Mouse (Mus musculus): Measurements from ENCODE around the gene Usp4. TPM values are rescaled to one million over a fixed set of nuclear protein-coding genes. Genes with fewer than 3 reads are reported as not detected.
A peak's percentile ranks its signal among the peaks of the same experiment; 100 is the strongest.

The Usp4 gene
- polyA plus RNA-seq, 1 experiment from 2014 or later = 128 TPM

DNA sequence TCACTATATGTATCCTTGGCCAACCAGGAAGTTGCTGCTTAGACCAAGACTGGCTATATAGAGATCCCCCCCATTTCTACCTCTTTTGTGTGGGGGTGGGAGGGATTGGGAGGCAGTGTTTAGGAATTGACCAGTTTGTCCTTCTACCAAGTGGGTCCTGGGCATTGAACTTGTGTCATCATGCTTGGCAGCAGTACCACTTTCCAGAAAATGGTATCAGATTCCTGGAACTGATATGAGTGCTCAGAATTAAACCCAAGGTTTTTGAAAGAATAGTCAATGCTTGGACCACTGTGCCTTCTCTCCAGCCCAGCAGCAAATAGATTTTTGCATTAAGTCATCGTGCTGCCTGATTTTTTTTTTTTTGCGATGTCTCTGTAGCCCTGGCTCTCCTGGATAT is 21.8 kb upstream of the Usp4 start:
- Histone ChIP-seq H3K36me3 (peaks cover 88% of the 10 kb centered on the region), H3K4me1 (replicated peaks) (no peaks in the 10 kb centered on the region), H3K4me3 (no peak overlapping the region), H3K9me3 (no peaks in the 10 kb centered on the region), H3K27ac (no peak overlapping the region), H3K27me3 (ENCODE audit: insufficient read depth, poor library complexity, severe bottlenecking) (no peaks in the 10 kb centered on the region)
- WGBS = 96% methylated on average over 2 of the region's 2 CpGs
- DNase-seq (ENCODE audit: low spot score) = no peak

DNA sequence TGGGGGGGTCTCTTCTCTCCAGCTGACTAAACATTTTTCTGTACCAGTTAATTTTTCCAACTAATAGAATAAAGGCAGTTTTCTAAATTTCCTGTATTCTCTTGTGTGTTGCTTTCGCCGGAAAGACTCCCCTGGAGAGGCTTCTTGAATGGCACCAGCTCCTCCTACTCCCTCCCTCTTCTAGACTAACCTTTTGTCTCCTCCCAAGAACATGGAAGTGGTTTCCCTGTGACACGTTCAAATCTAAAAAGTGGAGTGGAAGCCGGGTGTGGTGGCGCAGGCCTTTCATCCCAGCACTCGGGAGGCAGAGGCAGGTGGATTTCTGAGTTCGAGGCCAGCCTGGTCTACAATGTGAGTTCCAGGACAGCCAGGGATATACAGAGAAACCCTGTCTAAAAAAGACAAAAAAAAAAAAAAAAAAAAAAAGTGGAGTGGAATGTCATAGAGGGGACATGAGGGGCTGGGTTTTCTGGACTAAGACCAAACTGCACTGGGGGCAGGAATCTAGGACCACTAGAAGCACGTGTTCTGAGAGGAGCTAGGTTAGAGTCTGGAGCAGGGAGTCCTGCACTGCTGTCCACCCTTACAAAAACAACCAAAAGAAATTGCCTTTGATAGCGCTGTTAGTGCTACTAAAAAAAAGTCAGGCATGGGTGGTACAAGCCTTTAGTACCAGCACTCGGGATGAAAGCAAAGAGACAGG is 9.7 kb upstream of the Usp4 start:
- WGBS = 69% methylated on average over 10 of the region's 10 CpGs
- no peak for DNase-seq (ENCODE audit: low spot score)

DNA sequence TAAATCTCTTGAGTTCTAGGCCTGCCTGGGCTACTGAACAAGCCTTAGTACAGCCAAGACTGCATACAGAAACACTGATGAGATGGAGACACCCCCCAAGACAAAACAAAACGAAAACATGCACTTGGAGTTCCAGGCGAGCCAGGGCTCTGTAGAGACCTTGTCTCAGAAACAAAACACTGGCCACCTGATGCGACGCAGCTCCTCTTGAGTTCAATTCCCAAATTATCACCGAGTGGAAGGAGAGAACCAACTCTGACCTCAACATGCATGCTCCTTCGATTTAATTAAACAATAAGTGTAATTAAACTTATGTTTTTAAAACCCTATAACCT is 9.1 kb upstream of the Usp4 start:
- peak; percentile 24 for DNase-seq (ENCODE audit: low spot score)
- peaks cover 30% of the 10 kb centered on the region for H3K4me1 ChIP-seq (replicated peaks)
- H3K36me3 ChIP-seq = peaks cover 51% of the 10 kb centered on the region
- no peaks in the 10 kb centered on the region for H3K9me3 ChIP-seq
- H3K4me3 ChIP-seq = peak overlapping the region; percentile 86
- no peaks in the 10 kb centered on the region for H3K27me3 ChIP-seq (ENCODE audit: insufficient read depth, poor library complexity, severe bottlenecking)
- 34% methylated on average over 6 of the region's 6 CpGs for WGBS
- peak overlapping the region; percentile 94 for H3K27ac ChIP-seq

More for the DNA sequence above, 9.7 kb upstream of the Usp4 start:
- Histone ChIP-seq H3K27me3 (ENCODE audit: insufficient read depth, poor library complexity, severe bottlenecking) (no peaks in the 10 kb centered on the region), H3K4me3 (peak overlapping the region; percentile 86), H3K36me3 (peaks cover 56% of the 10 kb centered on the region), H3K27ac (peak overlapping the region; percentile 94), H3K9me3 (no peaks in the 10 kb centered on the region), H3K4me1 (replicated peaks) (peaks cover 30% of the 10 kb centered on the region)

DNA sequence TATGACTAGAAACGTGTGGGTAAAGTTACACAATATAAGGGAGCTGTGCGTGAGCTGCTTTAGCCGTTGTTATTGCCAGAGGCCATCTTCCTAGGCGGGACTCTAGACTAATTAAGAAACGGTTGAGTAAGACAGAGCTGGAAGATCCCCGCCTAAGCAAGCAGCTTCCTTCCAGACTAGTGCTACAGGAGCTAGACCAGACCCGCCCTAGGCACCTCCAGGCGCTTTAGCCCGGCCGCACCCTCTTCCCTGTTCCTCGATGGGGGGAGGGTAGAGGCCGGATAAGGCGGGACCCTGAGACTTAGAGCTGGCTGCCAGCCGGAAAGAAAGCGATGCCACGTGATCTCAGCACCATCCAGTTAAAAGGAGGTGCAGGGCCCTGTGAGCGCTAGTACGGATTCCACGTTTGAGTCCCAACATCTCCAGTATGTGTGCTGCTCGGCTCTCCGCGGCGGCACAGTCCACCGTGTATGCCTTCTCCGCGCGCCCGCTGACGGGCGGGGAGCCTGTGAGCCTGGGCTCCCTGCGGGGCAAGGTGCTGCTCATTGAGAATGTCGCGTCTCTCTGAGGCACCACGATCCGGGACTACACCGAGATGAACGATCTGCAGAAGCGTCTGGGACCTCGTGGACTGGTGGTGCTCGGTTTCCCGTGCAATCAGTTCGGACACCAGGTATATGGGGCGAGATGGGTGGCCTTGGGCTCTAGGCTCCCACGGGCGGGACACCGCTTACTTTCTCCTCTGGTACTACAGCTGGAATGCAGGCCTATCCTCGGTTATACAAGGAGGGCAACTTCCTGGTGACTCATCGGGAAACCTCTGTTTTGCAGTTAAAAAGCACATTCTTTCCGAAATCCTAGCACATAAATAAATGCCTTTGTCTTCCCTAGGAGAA is 8.5 kb upstream of the Usp4 start, which contains the start of gene Gpx1:
Gene Gpx1, plus strand, starts transcription at position 18 of the 896 bp plus-strand sequence.
- H3K27ac ChIP-seq = peak within 1 kb of the TSS; percentile 94
- under 1% methylated on average over 49 of the region's 49 CpGs for WGBS
- H3K4me1 ChIP-seq (replicated peaks) = peaks cover 30% of the 10 kb centered on the region
- DNase-seq (ENCODE audit: low spot score) = peak; percentile 92
- peaks cover 44% of the 10 kb centered on the region for H3K36me3 ChIP-seq
- peak within 1 kb of the TSS; percentile 86 for H3K4me3 ChIP-seq
- H3K27me3 ChIP-seq (ENCODE audit: insufficient read depth, poor library complexity, severe bottlenecking) = no peaks in the 10 kb centered on the region
- no peaks in the 10 kb centered on the region for H3K9me3 ChIP-seq

DNA sequence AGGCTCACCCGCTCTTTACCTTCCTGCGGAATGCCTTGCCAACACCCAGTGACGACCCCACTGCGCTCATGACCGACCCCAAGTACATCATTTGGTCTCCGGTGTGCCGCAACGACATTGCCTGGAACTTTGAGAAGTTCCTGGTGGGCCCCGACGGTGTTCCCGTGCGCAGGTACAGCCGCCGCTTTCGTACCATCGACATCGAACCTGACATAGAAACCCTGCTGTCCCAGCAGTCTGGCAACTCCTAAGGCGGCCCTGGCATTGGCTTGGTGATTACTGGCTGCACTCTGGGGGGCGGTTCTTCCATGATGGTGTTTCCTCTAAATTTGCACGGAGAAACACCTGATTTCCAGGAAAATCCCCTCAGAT is 7.8 kb upstream of the Usp4 start:
- Histone ChIP-seq H3K27ac (peak overlapping the region; percentile 94), H3K9me3 (no peaks in the 10 kb centered on the region), H3K4me3 (peak overlapping the region; percentile 86), H3K36me3 (peaks cover 37% of the 10 kb centered on the region), H3K4me1 (replicated peaks) (peaks cover 30% of the 10 kb centered on the region), H3K27me3 (ENCODE audit: insufficient read depth, poor library complexity, severe bottlenecking) (no peaks in the 10 kb centered on the region)
- 20% methylated on average over 20 of the region's 20 CpGs for WGBS
- DNase-seq (ENCODE audit: low spot score) = no peak

DNA sequence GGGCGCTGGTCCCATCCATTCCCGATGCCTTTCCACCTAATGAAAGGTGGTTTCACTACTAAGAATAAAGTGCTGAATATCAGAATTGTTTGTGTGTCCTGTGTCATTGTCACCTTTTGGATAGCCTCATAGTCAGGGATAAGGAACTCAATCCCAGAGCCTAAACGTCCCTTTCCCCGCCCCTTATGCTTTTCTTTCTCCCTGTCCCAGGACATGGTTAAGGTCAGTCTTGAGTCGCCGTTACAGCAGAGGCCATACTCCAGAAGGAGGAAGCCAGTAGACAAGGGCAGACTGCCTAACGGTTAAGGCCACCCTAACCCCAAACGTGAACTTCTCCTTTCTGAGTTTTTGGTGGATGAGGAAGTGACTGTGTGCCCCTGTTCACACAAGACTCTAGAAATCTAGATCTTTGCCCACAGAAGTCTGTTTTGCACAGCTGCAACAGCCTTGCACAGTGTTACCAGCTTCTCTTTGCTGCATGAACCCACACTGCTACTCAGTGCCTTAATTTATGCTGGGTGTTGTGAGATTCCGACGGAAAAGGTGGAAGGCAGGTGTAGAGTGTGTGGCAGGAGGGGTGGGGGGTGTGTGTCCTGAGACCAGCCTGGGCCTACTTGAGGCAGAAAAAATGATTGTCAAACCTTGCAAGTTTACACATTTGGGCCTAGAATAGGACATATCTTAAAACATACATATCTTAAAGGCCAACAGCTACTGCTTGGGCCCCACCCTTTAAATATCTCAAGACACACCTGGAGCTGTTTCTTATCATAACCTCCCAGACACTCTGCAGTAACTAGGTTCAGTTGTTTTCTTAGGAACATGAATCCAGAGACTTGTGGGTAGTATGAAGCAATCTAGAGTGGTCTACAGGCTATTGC is 7.2 kb upstream of the Usp4 start:
- DNase-seq (ENCODE audit: low spot score) = no peak
- Histone ChIP-seq H3K36me3 (peaks cover 31% of the 10 kb centered on the region), H3K27me3 (ENCODE audit: insufficient read depth, poor library complexity, severe bottlenecking) (no peaks in the 10 kb centered on the region), H3K27ac (peak overlapping the region; percentile 94), H3K4me1 (replicated peaks) (peaks cover 30% of the 10 kb centered on the region), H3K4me3 (peak overlapping the region; percentile 86), H3K9me3 (no peaks in the 10 kb centered on the region)
- 66% methylated on average over 10 of the region's 10 CpGs for WGBS

DNA sequence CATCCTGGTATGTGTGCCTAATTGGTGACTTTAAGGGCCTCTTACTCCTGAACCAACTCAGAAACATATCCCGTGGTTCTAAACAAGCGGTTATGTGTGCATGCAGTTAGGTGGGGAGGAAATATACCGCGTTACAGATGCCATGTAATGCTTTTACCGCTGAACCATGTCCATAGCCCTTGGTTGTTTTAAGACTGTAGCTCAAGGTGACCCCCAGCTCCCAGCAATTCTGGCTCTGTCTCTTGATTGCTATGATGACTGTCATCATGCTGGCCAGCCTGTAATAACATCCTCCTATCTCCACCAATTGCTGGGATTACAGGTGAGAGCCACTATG is 6.5 kb upstream of the Usp4 start:
- Histone ChIP-seq H3K4me3 (no peak overlapping the region), H3K27ac (0 out of 2 replicates have a peak overlapping the region, but pooled peaks have one; percentile 30), H3K4me1 (replicated peaks) (peaks cover 30% of the 10 kb centered on the region), H3K27me3 (ENCODE audit: insufficient read depth, poor library complexity, severe bottlenecking) (no peaks in the 10 kb centered on the region), H3K36me3 (peaks cover 25% of the 10 kb centered on the region), H3K9me3 (no peaks in the 10 kb centered on the region)
- DNase-seq (ENCODE audit: low spot score) = no peak
- WGBS = 92% methylated on average over 5 of the region's 5 CpGs

DNA sequence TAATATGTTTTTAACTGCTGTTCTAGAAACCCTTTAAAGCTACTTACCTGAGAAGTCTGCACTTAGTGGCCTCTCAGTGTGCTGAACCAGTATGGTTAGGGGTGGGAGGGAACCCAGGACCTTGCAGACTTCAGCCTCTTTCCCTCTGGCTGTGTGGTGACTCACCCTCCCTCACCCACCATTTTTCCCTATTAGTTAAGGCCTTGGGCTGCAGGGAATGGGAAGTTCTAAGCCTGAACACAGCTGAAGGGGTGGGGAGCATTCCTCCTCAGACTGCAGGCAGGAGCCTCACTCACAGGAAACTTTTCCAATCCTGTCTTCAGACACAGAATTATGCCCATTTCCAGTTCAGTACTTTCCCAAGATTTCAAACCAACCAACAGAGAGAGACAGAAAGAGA is 5.9 kb upstream of the Usp4 start:
- peaks cover 33% of the 10 kb centered on the region for H3K4me1 ChIP-seq (replicated peaks)
- peak overlapping the region; percentile 12; the same call in 1 of the 2 replicates for H3K27ac ChIP-seq
- no peaks in the 10 kb centered on the region for H3K27me3 ChIP-seq (ENCODE audit: insufficient read depth, poor library complexity, severe bottlenecking)
- no peak overlapping the region for H3K4me3 ChIP-seq
- H3K36me3 ChIP-seq = peaks cover 19% of the 10 kb centered on the region
- H3K9me3 ChIP-seq = no peaks in the 10 kb centered on the region
- DNase-seq (ENCODE audit: low spot score) = no peak

DNA sequence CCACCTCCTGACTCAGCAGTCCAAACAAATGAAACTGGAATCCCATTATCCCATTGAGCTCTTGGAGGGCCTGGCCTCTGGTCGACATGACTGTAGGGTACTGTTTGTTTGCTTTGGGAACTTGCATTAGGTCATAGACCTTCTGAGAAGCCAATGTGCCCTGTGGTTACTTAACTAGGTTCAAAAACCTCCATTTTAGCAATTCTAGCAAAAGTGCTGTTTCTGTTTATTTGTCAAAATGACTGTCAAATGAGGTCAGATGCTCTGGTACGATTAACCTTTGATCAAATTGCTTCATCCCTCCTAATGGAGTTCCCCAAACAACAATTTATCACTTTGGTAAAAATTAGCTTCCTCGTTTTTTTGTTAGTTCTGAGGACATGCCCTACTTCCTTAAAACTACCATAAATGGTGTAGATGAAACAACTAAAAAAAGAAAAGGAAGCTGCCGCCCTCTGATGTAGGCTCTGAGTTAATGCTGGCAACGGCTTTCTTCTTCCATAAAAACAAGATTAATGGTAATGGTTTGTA is 5.3 kb upstream of the Usp4 start:
- H3K36me3 ChIP-seq = peaks cover 19% of the 10 kb centered on the region
- no peak overlapping the region for H3K4me3 ChIP-seq
- H3K27ac ChIP-seq = 0 out of 2 replicates have a peak overlapping the region, but pooled peaks have one; percentile 12
- H3K4me1 ChIP-seq (replicated peaks) = peaks cover 39% of the 10 kb centered on the region
- 63% methylated on average over 5 of the region's 5 CpGs for WGBS
- H3K9me3 ChIP-seq = no peaks in the 10 kb centered on the region
- DNase-seq (ENCODE audit: low spot score) = no peak
- no peaks in the 10 kb centered on the region for H3K27me3 ChIP-seq (ENCODE audit: insufficient read depth, poor library complexity, severe bottlenecking)

DNA sequence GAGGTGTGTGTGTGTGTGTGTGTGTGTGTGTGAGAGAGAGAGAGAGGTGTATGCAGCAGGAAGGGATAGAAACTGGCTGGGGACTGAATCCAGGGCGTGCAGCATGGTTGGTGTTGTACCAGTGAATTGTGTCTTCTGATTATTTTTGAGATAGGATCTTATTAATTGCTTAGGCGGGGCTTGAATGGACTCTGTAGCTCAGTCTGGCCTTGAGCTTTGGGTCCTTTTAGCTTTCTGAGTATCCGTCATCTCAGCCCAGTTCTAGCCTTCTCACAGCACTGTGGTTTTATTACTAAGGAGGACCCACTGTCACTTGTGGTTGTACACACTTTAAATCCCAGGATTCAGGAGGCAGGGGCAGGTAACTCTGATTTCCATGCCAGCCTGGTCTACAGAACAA is 4.3 kb upstream of the Usp4 start:
- Histone ChIP-seq H3K9me3 (no peaks in the 10 kb centered on the region), H3K36me3 (peaks cover 12% of the 10 kb centered on the region), H3K27ac (no peak overlapping the region; the same call in 1 of the 2 replicates), H3K4me1 (replicated peaks) (peaks cover 40% of the 10 kb centered on the region), H3K4me3 (no peak overlapping the region), H3K27me3 (ENCODE audit: insufficient read depth, poor library complexity, severe bottlenecking) (no peaks in the 10 kb centered on the region)
- no peak for DNase-seq (ENCODE audit: low spot score)
- 83% methylated on average over 3 of the region's 3 CpGs for WGBS

DNA sequence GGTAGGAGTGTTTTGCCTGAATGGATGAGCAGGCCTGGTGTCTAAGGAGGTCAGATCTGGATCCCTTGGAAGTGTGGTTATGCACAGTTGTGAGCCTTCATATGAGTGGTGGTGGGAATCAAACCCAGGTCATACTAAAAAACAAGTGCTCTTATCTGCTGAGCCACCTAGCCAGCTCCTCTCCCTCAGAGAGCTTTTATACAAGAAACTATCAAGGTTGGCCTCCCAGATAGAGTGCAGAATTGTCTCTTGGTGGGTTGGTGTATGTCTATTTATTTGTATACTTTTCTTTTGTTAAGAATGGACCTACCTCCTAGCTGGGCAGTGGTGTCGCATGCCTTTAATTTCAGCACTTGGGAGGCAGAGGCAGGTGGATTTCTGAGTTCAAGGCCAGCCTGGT is 3.8 kb upstream of the Usp4 start:
- WGBS = 91% methylated on average over 1 of the region's 1 CpGs

DNA sequence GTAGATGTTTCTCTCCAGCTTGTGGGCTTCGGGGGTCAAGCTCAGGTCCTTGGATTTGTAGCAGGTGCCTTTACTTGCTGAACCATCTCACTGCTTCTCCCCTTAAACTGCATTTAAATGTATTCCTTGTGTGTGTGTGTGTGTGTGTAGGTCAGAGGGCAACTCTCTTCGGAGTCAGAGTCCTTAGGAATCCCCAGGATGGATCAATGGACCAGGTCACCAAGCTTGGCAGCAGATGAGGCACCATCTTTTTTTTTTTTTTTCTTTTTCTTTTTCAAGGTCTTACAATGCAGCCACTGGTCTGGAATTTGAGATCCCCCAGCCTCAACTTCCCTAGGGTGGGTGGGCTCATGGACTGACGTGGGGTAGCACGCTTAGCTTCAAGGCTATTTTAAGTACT is 3.2 kb upstream of the Usp4 start:
- Histone ChIP-seq H3K27me3 (ENCODE audit: insufficient read depth, poor library complexity, severe bottlenecking) (no peaks in the 10 kb centered on the region), H3K27ac (no peak overlapping the region), H3K9me3 (no peaks in the 10 kb centered on the region), H3K36me3 (peaks cover 10% of the 10 kb centered on the region), H3K4me1 (replicated peaks) (peaks cover 45% of the 10 kb centered on the region), H3K4me3 (no peak overlapping the region)
- WGBS = 74% methylated on average over 4 of the region's 4 CpGs
- DNase-seq (ENCODE audit: low spot score) = no peak

More for the DNA sequence above, 3.8 kb upstream of the Usp4 start:
- H3K4me1 ChIP-seq (replicated peaks) = peaks cover 40% of the 10 kb centered on the region
- H3K36me3 ChIP-seq = peaks cover 10% of the 10 kb centered on the region
- no peak for DNase-seq (ENCODE audit: low spot score)
- H3K4me3 ChIP-seq = no peak overlapping the region
- H3K9me3 ChIP-seq = no peaks in the 10 kb centered on the region
- no peaks in the 10 kb centered on the region for H3K27me3 ChIP-seq (ENCODE audit: insufficient read depth, poor library complexity, severe bottlenecking)
- H3K27ac ChIP-seq = no peak overlapping the region
